Mouse (Mus musculus): ENCODE data around the gene Id2.

DNA sequence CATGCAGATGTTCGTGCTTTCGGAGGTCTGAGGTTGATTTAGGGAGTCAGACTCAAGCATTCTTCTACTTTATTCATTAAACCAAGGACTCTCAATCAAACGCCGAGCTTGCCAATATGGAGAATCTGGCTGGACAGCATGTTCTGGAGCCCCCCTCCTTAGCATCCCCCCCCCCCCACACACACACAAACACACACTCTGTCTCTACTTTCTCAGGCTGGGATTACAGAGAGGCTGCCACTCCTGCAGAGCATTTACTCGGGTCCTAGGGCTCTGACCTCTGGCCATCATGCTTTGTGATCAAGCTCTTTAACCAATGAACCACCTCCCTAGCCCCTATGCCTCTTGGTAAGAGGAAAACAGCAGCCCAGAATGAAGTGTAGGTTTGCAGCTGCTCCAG lies 29.3 kb upstream of the Id2 start:
- no peak for TF ChIP-seq CTCF (IDR thresholded peaks at IDR 0.05)
- TF ChIP-seq POLR2A (IDR thresholded peaks at IDR 0.05; ENCODE audit: insufficient read depth, low read depth, low read length), result no peak
- TF ChIP-seq EP300 (IDR thresholded peaks at IDR 0.05; ENCODE audit: insufficient read depth, low read depth, low read length), result no peak

Data from heart, adult 2 months (tissue).